Mouse (Mus musculus): ENCODE data around the gene Lhx4. TPM values are rescaled to one million over a fixed set of nuclear protein-coding genes. Genes with fewer than 3 reads are reported as not detected.

Lhx4 gene
- total and polyA plus RNA-seq, 3 experiments = not detected

- H3K79me2 ChIP-seq (ENCODE audit: control insufficient read depth, insufficient read depth, low read length, poor library complexity) = no peaks in the 10 kb centered on the region
- no peak overlapping the region for H3K27ac ChIP-seq (ENCODE audit: control insufficient read depth, low read depth, low read length)
- H3K9ac ChIP-seq (ENCODE audit: control insufficient read depth, low read depth, low read length, poor library complexity, severe bottlenecking) = no peak overlapping the region
- H3K4me1 ChIP-seq (ENCODE audit: control insufficient read depth in 1 of 2, insufficient read depth in 2 of 2, low read length in 2 of 2) = no peaks in the 10 kb centered on the region
- H3K4me3 ChIP-seq (ENCODE audit: control insufficient read depth in 1 of 2, insufficient read depth in 1 of 2, low read depth in 2 of 2, low read length in 2 of 2) = no peak overlapping the region
- H3K36me3 ChIP-seq (ENCODE audit: control insufficient read depth in 1 of 2, insufficient read depth in 2 of 2, low read length in 2 of 2) = no peaks in the 10 kb centered on the region
- no peaks in the 10 kb centered on the region for H3K27me3 ChIP-seq (ENCODE audit: control insufficient read depth in 1 of 2, insufficient read depth in 2 of 2, low read length in 2 of 2)
- no peak for DNase-seq (ENCODE audit: low read depth, low spot score)
- H3K9me3 ChIP-seq (replicated peaks; ENCODE audit: insufficient read depth, low read length) = no peaks in the 10 kb centered on the region
- TF ChIP-seq GATA1 (IDR thresholded peaks at IDR 0.05; ENCODE audit: low read depth, low read length) = no peak
- TF ChIP-seq ETS1 (IDR thresholded peaks at IDR 0.05; ENCODE audit: low read depth, low read length) = no peak
- no peak for TF ChIP-seq ZMIZ1 (IDR thresholded peaks at IDR 0.05; ENCODE audit: low read depth, low read length)
- TF ChIP-seq TCF12 (IDR thresholded peaks at IDR 0.05; ENCODE audit: low read depth, low read length) = no peak
- TF ChIP-seq ZNF384 (IDR thresholded peaks at IDR 0.05; ENCODE audit: low read depth, low read length) = no peak
- no peak for TF ChIP-seq BHLHE40 (IDR thresholded peaks at IDR 0.05; ENCODE audit: borderline replicate concordance, low read depth, low read length)
- TF ChIP-seq JUND (IDR thresholded peaks at IDR 0.05; ENCODE audit: low read depth, low read length) = no peak
- no peak for TF ChIP-seq TAL1 (IDR thresholded peaks at IDR 0.05; ENCODE audit: low read length)
- TF ChIP-seq RAD21 (IDR thresholded peaks at IDR 0.05; ENCODE audit: low read depth, low read length) = no peak
- no peak for TF ChIP-seq HCFC1 (IDR thresholded peaks at IDR 0.05; ENCODE audit: low read depth, low read length)
- no peak for TF ChIP-seq SMC3 (IDR thresholded peaks at IDR 0.05; ENCODE audit: low read depth, low read length)
- no peak for TF ChIP-seq MAZ (IDR thresholded peaks at IDR 0.05; ENCODE audit: low read depth, low read length)
- no peak for TF ChIP-seq SIN3A (IDR thresholded peaks at IDR 0.05; ENCODE audit: low read length)
These were observed 52.9 kb downstream of the Lhx4 start for GRCm38 (mm10) chr1:155698373-155699159.

DNA sequence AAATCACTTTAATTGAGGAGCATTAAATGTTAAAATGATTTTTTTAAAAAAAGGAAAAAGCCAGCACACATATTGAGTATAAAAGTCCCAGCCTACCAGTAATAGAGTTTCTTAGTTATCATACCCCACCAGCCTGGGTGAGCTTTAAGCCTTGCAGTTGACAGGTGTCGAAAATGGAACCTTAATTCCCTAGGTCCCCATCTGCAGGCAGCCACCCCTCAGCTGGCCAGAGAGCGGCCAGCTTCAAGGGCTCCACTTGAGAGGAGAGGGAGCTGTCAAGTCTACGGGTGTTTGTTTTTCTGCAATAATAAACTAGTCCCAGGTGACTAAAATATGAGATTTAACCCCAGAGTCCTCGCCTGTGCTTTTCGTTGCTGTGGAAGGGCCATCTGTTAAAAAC, 58.0 kb downstream of the Lhx4 start:
- no peaks in the 10 kb centered on the region for H3K4me1 ChIP-seq (ENCODE audit: control insufficient read depth in 1 of 2, insufficient read depth in 2 of 2, low read length in 2 of 2)
- H3K9me3 ChIP-seq (replicated peaks; ENCODE audit: insufficient read depth, low read length) = no peaks in the 10 kb centered on the region
- no peak for TF ChIP-seq TCF12 (IDR thresholded peaks at IDR 0.05; ENCODE audit: low read depth, low read length)
- no peak for DNase-seq (ENCODE audit: low read depth, low spot score)
- H3K27ac ChIP-seq (ENCODE audit: control insufficient read depth, low read depth, low read length) = no peak overlapping the region
- no peaks in the 10 kb centered on the region for H3K27me3 ChIP-seq (ENCODE audit: control insufficient read depth in 1 of 2, insufficient read depth in 2 of 2, low read length in 2 of 2)
- H3K79me2 ChIP-seq (ENCODE audit: control insufficient read depth, insufficient read depth, low read length, poor library complexity) = no peaks in the 10 kb centered on the region
- no peak overlapping the region for H3K4me3 ChIP-seq (ENCODE audit: control insufficient read depth in 1 of 2, insufficient read depth in 1 of 2, low read depth in 2 of 2, low read length in 2 of 2)
- no peak overlapping the region for H3K9ac ChIP-seq (ENCODE audit: control insufficient read depth, low read depth, low read length, poor library complexity, severe bottlenecking)
- no peaks in the 10 kb centered on the region for H3K36me3 ChIP-seq (ENCODE audit: control insufficient read depth in 1 of 2, insufficient read depth in 2 of 2, low read length in 2 of 2)

- Histone ChIP-seq H3K9ac (ENCODE audit: control insufficient read depth, low read depth, low read length, poor library complexity, severe bottlenecking) (no peak overlapping the region), H3K79me2 (ENCODE audit: control insufficient read depth, insufficient read depth, low read length, poor library complexity) (no peaks in the 10 kb centered on the region), H3K4me3 (ENCODE audit: control insufficient read depth in 1 of 2, insufficient read depth in 1 of 2, low read depth in 2 of 2, low read length in 2 of 2) (no peak overlapping the region), H3K9me3 (replicated peaks; ENCODE audit: insufficient read depth, low read length) (no peaks in the 10 kb centered on the region), H3K27me3 (ENCODE audit: control insufficient read depth in 1 of 2, insufficient read depth in 2 of 2, low read length in 2 of 2) (no peaks in the 10 kb centered on the region), H3K36me3 (ENCODE audit: control insufficient read depth in 1 of 2, insufficient read depth in 2 of 2, low read length in 2 of 2) (no peaks in the 10 kb centered on the region), H3K27ac (ENCODE audit: control insufficient read depth, low read depth, low read length) (no peak overlapping the region), H3K4me1 (ENCODE audit: control insufficient read depth in 1 of 2, insufficient read depth in 2 of 2, low read length in 2 of 2) (no peaks in the 10 kb centered on the region)
- TF ChIP-seq TBP (IDR thresholded peaks at IDR 0.05; ENCODE audit: low read depth, low read length) (no peak), USF2 (IDR thresholded peaks at IDR 0.05; ENCODE audit: borderline replicate concordance in 1 of 2, insufficient read depth in 1 of 2, low read depth in 1 of 2, low read length in 2 of 2) (no peak), SIN3A (IDR thresholded peaks at IDR 0.05; ENCODE audit: low read length) (no peak), HCFC1 (IDR thresholded peaks at IDR 0.05; ENCODE audit: low read depth, low read length) (no peak), GATA1 (IDR thresholded peaks at IDR 0.05; ENCODE audit: low read depth, low read length) (no peak), MXI1 (IDR thresholded peaks at IDR 0.05; ENCODE audit: low read depth, low read length) (no peak), NRF1 (IDR thresholded peaks at IDR 0.05; ENCODE audit: insufficient read depth, low read depth, low read length, poor library complexity, severe bottlenecking) (no peak), MYB (IDR thresholded peaks at IDR 0.05; ENCODE audit: low read depth, low read length) (no peak)
- no peak for DNase-seq (ENCODE audit: low read depth, low spot score)
These were observed 58.5 kb downstream of the Lhx4 start for GRCm38 (mm10) chr1:155693026-155693425.

Measured in MEL (cell line).